Mouse (Mus musculus) cerebellum, adult (tissue): ENCODE measurements at regions not wholly inside any gene's neighbourhood (a gene's known extent, or its start where the extent isn't known, plus 50 kb on each side); places are given as distances from the start of the nearest gene placed in this dataset.
A peak's percentile ranks its signal among the peaks of the same experiment; 100 is the strongest.

ENCODE experiments used
- ATAC-seq: cut with Nextera tagmentation; 2 replicates; pipeline ENCODE4 v1.9.2; 2017; ENCODE audit warnings: mild to moderate bottlenecking, moderate library complexity, mixed read lengths; ENCODE audit not compliant: insufficient number of reproducible peaks, low FRiP score, low TSS enrichment

DNA sequence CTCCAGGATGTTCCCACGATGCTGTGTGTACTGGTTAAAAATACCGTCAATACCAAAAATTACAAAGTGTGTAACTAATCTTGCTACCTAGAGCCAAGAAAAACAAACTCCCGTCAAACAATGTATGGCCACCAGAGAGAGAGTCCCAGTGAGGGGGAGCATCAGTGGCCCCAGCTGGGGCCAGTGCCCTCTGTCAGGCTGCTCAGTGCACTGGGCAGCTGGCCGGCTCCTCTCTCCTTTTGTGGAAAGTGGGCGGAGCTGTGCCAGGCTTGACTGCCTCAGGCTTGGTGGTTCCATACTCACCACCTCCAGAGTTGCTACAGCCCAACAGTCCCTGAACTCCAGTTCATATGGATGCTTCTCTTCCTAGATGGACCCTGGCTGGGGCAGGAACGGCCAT lies 53.8 kb upstream of the Sept5 start:
- no peak for ATAC-seq

DNA sequence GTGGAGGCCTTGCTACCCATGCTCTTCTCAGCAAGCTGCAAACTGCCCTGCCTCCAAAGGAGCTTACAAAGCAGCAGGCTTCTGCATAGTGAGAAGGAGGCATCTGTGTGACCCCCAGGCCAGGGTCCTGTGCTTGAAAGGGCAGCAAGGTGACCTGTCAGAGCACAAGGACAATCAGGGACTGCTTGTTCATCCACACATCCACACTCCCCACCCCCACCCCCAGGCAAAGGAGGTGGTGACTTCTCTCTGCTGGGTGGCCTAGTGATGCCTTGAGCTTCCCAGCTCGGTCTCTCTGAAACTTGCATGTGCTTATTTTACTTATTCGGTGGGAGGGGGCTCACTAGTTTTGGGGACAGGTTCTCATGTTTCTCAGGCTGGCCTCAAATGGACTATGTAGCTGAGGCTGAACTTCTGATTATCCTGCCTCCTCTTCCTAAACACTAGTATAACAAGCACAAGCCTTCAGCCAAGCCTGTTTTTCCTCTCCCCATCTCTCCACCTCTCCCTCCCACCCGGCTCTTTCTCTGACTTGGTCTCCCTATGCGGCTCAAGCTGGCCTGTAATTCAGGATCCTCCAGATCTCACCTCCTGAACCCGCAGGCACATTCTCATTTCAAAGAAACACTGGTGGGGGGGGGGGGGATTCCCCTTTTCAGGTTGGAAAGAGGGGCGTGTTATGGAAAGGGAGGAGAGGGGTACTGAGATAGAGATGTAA lies 56.4 kb upstream of the Sept5 start:
- ATAC-seq: no peak

DNA sequence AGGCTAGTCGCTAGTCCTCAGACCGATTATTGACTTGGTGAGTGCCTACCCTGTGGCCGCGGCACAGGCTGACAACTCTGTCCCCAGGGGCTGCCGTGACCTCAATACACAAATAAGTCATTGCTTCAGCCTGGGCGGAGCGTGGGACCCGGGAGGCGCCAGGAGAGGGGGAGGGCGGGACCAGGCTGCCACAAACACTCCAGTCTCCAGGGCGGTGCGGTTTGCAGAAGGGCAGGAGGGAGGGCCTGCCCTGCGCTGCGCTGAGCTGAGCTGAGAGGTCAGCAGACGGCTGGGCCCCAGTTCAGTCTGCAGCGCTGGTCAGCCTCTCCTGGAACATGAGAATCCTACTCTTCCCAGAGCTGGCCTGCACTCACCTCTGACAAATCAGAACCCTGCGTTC lies 57.2 kb upstream of the Sept5 start:
- peak; percentile 97 for ATAC-seq

DNA sequence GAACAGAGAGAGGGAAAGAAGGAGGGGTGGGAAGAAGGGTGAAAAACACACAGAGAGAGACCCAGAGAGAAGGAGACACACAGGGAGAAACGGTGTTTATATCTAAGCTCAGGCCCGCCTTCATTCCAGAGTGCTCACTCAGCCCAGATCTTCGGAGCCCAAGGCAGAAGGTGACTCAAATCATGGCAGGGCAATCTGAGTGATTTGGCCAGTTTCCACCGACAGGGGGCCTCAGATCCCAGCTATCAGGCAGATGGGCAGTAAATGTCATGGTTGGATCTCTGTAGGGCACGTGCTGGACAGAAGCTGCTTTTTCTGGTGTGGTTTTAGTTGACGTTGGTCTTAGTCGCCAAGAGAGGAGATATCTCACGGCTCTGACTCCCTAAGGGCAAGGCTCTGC lies 57.6 kb upstream of the Sept5 start:
- peak; percentile 45 for ATAC-seq

DNA sequence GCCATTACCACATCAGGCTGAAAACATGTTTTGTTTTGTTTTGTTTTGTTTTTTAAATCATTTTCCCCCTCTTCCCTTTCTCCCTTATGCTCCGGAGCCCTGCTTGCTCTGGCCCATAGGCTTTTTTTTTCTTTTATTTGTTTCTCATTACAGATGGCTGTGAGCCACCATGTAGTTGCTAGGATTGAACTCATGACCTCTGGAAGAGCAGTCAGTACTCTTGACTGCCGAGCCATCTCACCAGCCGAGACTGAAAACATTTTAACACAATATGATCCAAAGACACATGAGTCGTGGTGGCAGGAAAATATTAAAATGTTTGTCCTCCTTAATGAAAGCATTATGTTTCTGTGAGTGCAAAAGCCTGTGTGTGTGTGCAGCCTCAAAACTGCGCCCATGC lies 65.8 kb upstream of the Sept5 start:
- ATAC-seq: no peak

DNA sequence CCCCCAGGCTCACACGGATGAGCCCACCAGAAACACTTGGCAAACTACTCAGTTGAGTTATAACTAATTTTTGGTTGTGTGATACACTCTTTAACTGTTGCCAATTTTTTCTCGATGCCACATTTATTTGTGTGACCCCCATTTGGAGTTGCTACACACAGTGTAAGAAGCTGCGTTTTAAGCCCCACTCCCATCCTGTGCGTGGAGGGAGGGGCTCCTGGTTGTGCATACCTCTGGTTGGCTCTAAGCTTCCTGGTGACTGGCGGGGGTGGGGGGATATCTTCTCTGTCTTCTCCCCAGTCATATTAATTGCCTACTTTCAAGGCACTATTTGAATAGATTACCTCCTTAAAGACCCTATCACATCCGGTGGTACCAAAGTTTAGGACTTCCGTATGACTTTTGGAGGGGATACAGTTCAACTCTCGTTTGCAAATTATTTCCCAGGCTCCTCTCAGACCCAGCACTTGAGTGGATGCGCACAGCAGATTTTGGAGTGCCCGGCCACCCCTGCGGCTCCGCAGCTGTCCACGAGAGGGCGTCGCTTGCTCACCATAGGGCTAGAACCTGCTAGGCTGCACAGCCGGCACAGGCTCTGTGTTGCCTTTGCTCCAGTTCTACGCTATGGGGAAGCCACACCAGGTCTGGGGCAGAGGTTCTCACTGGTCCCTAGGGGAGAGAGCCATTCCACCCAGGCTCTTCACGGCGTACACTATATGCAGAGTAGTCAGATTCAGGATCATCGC lies 66.5 kb upstream of the Sept5 start:
- peak; percentile 85 for ATAC-seq

DNA sequence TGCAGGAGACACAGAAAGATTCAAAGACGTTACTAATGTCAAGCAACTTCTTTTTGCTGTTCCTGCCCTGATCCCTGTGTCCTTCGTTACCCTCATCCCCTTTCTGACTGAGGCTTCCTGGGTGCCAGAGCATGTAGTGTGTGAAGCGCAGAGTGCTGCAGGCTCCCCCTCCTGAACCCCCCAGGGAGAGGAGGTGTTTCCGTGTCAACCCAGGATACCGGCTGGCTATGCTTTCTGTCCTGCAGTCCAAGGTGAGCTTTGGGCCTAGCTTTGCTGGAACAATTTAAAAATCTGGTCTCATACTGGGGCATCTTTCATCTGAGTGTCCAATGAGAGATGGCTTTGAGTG lies 67.0 kb upstream of the Sept5 start:
- ATAC-seq: no peak

DNA sequence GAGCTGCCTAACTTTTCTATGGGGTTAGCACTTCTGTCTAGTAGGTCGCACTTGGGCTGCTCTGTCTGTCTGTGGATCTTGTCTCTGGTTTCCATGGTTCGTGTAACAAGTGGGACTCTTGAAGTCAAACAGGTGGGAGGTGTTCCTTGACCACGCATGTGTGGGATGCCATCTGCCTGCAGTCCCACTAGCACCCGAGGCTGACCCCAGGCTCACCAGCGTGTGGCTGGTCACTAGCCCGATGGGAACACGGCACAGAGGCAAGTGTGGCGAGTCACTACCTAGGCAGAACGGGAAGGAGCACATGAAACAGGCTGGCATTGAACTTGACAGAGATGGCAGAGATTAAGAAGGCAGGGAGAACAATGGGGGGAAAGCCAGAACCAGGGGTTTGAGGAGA lies 72.5 kb upstream of the Cldn5 start:
- ATAC-seq: no peak

DNA sequence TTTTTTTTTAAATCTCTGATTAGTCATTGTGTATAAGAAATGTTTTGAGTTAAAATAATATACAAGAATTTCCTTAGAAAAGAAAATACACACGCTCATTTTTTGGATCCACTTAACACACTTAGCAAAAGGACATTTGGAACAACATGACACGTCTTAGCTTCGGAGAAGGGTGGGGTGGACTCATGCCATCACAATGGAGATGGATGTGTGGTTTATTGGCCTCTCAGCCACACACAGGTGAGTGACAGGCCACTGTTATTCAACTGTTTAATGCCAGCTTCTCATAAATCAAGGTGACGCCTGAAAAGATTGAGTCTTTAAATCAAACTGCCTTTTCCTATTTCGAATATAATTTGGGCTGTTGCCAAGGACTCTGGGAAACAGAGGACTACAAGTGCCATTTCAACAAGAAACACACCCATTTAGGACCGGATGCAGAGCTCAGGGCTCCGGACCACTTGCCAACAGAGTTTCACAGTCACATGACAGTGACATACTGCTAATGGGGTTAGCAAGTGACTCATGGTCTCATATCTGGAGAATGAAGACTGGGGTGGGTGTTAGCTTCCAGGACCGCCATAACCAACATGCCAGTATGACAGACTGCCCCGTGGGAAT lies 71.5 kb upstream of the Cldn5 start:
- no peak for ATAC-seq

DNA sequence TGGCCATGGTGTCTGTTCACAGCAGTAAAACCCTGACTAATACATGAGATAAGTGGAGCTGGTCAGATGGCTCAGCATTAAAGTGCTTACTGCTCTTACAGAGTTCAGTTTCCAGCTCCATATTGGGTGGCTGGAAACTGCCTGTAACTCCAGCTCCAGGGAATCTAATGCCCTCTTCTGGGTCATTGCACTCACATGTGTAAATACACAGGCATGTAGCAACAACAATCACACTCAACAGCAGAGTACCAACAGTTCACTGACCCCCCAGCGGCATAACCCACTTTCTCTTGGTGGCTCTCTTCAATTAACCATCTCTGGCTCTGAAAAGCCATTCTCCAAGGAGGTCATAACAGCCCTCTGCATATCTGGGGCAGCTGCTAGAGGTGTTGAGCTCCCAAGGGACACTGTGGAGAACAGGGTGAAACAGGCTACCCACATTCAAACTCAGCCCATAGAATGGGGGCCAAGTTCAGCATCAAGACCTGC lies 65.0 kb upstream of the Cldn5 start:
- no peak for ATAC-seq

DNA sequence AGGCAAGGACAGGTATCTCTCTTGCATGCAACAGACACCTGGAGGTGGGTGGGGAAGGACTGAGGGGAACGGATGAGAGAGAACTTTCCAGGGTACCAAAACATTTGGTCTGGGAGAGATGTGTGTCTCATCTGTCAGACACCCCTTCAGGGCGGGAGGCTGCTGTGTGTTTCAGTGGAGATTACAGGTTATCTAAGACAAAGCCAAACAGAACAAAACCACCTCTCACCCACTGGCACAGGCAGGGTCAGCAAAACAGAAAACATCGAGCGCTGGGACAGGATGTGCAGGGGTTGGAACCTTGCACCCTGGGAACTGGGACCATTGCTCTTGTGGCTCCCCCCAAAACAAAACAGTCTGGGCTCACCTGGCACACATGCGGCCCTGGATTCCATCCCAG lies 63.6 kb upstream of the Cldn5 start:
- ATAC-seq: no peak

DNA sequence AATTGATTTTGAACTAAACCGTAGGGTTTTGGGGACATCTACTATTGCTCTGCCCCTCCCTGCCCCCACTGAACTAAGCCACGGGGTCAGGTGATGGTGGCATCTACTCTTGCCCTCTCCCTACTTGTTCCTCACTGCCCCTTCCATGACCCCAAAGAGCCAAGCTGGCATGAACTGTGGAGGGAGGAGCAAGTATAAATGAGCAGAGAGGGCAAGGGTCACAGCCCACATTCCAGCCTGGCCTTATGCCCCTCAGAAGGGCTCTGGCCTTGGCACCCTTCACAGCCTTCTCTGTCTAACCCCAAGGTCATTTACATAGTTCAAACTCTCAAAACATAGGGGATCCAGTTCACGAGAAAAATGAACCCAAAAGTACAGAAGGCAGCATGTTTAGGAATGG lies 61.3 kb upstream of the Cldn5 start:
- ATAC-seq: no peak

DNA sequence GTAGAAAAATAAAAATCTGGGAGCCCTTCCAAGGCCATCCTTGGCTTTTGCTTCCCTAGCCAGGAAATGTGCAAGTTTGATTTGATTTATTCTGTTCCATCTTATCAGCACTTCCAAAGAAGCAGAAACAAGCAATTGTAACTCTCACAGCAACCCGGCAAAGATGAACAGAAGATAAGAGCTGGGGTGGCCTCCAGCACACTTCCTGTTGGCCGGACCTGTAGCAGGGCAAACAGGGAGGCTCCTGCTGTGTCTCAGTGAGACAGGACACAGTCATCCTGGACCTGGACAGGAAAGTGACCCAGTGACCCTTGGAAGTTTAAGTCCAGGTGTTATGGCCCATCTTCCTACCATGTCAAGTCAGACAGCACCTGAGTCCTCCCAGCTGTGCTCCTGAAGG lies 58.6 kb upstream of the Cldn5 start:
- ATAC-seq: no peak

DNA sequence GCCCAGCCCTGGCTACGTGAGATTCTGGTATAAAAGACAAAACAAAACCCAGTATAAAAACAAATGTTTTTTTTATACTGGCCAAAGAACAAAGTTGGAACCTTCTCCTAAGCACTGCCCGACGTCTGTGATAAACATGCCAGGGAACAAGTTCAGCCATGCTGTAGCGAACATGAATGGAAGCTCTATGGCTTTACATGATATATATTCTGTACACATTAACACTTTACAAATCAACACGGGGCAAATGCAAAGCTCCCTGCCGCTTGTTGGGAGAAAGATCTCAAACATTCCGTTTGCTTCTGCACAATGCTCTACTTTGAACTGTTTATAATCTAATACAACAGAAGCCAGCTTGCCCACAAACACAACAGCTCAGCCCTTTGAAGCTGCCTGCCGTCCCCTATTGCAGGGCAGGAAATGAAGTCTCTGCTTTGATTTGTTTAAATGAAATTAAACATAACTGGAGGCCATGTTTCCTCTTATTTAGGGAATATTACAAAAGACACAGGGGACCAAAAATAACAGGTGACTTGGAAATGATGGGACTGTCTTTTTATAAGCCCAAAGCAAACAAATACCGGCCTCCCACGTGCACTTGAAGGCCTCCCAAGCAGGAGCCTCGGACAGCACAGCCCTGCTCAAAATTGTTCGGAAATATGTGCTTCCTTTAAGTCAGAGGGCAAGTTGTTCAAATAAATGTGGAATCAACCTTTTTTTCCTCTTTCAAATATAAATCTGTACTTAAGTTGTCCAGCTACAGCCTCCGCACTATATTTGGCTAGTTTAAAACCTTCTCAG lies 56.0 kb upstream of the Cldn5 start:
- ATAC-seq: no peak

DNA sequence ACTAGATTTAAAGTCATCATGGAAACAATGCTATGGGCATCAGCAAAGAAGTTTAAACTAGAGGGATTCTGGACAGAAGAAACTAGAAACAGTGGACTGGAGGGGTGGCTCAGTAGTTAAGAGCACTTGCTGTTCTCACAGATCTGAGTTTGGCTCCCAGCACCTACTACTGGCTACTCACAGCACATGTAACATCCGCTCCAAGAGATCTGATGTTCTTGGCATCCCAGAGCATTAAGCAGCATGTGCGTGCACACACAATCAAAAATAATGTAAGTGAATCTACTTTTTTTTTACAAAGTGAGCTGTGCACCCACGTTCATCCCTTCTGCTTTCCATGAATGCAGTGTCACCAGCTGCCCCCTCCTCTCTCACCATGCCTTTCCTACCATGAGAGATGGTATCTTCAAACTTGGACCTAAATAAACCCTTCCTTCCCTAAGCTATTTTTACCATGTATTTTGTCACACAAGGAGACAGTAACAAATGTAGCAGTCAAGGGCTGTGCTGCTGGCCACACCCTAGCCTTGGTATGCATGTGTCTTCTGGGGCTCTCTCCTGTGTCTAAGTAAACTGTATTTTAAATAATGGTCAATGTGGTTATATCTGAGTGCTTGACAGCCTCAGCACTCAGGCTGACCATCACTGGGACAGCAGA lies 53.3 kb upstream of the Cldn5 start:
- no peak for ATAC-seq

DNA sequence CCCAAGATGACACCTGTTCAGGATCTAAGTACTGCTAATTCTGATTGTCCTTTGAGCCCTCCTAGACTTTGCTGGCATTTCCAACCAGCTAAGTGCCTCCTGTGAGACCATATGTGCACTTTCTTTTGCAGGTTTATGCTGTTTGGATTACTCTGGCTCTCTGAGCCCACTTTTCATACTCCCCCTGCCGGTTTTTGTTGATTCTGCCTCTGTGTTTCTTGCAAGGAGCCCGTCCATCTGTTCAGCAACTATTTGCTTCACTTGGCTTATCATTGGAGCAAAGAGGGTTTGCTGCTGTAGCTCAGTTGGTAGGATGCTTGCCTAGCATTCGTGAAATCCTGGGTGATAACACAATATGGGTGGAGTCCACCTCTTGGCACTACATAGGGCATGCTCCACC lies 52.8 kb upstream of the Cldn5 start:
- ATAC-seq: no peak

DNA sequence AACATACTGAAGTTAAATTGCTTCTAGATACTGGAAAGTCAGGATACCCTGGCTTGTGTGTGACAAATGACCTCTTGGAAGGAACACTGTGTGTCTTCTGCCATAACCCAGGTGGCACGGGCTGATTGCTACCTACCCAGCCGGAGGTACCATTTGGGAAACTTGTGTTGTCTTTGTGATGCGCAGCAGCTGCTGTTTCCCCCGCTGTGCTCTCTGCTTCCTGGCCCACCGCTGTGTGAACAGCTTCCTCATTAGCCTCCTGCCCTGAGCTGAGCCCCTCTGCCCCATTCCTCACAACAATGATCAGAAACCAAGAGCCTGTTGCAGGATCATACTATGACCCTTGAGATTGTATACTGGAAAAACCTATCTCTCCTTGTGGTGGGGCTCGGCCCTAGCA lies 51.9 kb upstream of the Cldn5 start:
- ATAC-seq: no peak
